Mouse (Mus musculus): Measurements from ENCODE around the gene Kat7.

DNA sequence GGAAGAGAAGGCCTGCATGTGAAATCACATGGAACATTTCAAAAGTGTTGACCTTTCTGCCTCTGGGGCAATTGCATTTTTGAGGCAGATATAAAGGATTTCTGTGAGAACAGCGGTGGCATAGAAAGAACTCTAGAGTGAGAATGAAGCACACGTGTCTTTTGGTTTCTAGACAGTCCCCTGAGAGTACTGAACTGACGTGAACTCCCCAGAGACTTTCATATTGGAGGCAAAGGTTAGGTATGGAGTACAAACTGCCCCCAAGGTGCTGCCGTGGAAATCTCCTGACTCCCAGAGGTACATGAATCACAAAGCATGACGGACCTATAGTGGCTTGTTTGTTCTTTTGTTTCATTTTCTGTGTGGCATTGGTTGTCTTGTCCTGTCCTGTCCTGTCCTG is 18.6 kb upstream of the Kat7 start:
- TF ChIP-seq CTCF (IDR thresholded peaks at IDR 0.05; ENCODE audit: low read depth), result no peak
- TF ChIP-seq EP300 (IDR thresholded peaks at IDR 0.05; ENCODE audit: low read depth), result no peak
